Mouse (Mus musculus) liver, adult 2 months (tissue): Measurements from ENCODE around the gene Taok3. TPM values are rescaled to one million over a fixed set of nuclear protein-coding genes. Genes with fewer than 3 reads are reported as not detected.

Source experiments
- DNase-seq: peaks from one replicate; pipeline ENCODE4 v3.0.0-alpha.2; 2011; ENCODE audit warnings: low read depth, low spot score; ENCODE audit errors: extremely low read depth
- H3K27ac ChIP-seq: fragments of 200-500 bp; replicated peaks from 2 replicates; pipeline ENCODE4 v1.5.1; 2012; ENCODE audit warnings: low read depth, mild to moderate bottlenecking, control low read depth, inconsistent platforms, low read length; ENCODE audit not compliant: insufficient read depth
- H3K27me3 ChIP-seq: fragments of 200-500 bp; 2 replicates; pipeline ENCODE4 v1.6.1; 2012; ENCODE audit warnings: mild to moderate bottlenecking, moderate library complexity, low read length, inconsistent platforms; ENCODE audit not compliant: control insufficient read depth, insufficient read depth
- H3K36me3 ChIP-seq: fragments of 200-500 bp; 2 replicates; pipeline ENCODE4 v1.6.1; 2012; ENCODE audit warnings: low read length, inconsistent platforms; ENCODE audit not compliant: control insufficient read depth, insufficient read depth
- H3K4me1 ChIP-seq: fragments of 200-500 bp; 2 replicates; pipeline ENCODE4 v1.6.1; 2011; ENCODE audit warnings: low read length; ENCODE audit not compliant: control insufficient read depth, insufficient read depth
- H3K4me3 ChIP-seq: fragments of 200-500 bp; 2 replicates; pipeline ENCODE4 v1.5.1; 2011; ENCODE audit warnings: low read depth, mild to moderate bottlenecking, control low read depth, low read length, moderate library complexity; ENCODE audit not compliant: insufficient read depth
- H3K79me2 ChIP-seq: fragments of 200-500 bp; 2 replicates; pipeline ENCODE4 v1.6.1; 2012; ENCODE audit warnings: inconsistent platforms, mild to moderate bottlenecking, low read length, moderate library complexity; ENCODE audit not compliant: control insufficient read depth, insufficient read depth
- H3K9ac ChIP-seq: fragments of 200-500 bp; 2 replicates; pipeline ENCODE4 v1.6.1; 2012; ENCODE audit warnings: low read depth, mild to moderate bottlenecking, control low read depth, inconsistent platforms, low read length
- CTCF ChIP-seq: fragments of 200-500 bp; IDR thresholded peaks from 2 replicates; pipeline ENCODE4 v1.5.1; 2011; ENCODE audit warnings: low read depth, low read length, control low read depth
- POLR2A ChIP-seq: fragments of 200-500 bp; IDR thresholded peaks from 2 replicates; pipeline ENCODE4 v1.6.1; 2011; ENCODE audit warnings: low read length, control low read depth; ENCODE audit not compliant: insufficient read depth; ENCODE audit errors: extremely low read depth
- WGBS: fragments of 180-500 bp; shearing (Covaris S2); methylation state at CpG from one replicate; pipeline ENCODE4 v1.1.7; 2018; 5-methylcytosine and 5-hydroxymethylcytosine counted together
- polyA plus RNA-seq: library from polyadenylated mRNA; depleted of rRNA; stranded (reverse); fragments of >200 nt; gene quantifications from 2 replicates; pipeline ENCODE4 v1.2.3, GENCODE M21; 2012
- total RNA-seq: library from RNA; depleted of rRNA; stranded (reverse); fragments of >200 nt; gene quantifications from 2 replicates; pipeline ENCODE4 v1.2.3, GENCODE M21; 2014

The Taok3 gene
- total and polyA plus RNA-seq, 2 experiments = 16.2 to 23.0 TPM

GRCm38 (mm10) chr5:117302899-117303298, 183.0 kb downstream of the Taok3 start:
- no peak for DNase-seq

GRCm38 (mm10) chr5:117303691-117304579, 184.0 kb downstream of the Taok3 start:
- DNase-seq = no peak
- Histone ChIP-seq H3K27ac (no peak overlapping the region), H3K36me3 (no peaks in the 10 kb centered on the region), H3K79me2 (no peaks in the 10 kb centered on the region), H3K27me3 (no peaks in the 10 kb centered on the region), H3K9ac (no peak overlapping the region), H3K4me1 (peaks cover 1% of the 10 kb centered on the region; the same call in 1 of the 2 replicates), H3K4me3 (no peak overlapping the region)
- 77% methylated on average over 18 of the region's 18 CpGs for WGBS
- no peak for TF ChIP-seq POLR2A
- TF ChIP-seq CTCF = no peak

More at GRCm38 (mm10) chr5:117302899-117303298, 183.0 kb downstream of the Taok3 start:
- 18% methylated on average over 3 of the region's 3 CpGs for WGBS
- peaks cover 1% of the 10 kb centered on the region; the same call in 1 of the 2 replicates for H3K4me1 ChIP-seq
- no peak overlapping the region for H3K9ac ChIP-seq
- no peak for TF ChIP-seq POLR2A
- no peak for TF ChIP-seq CTCF
- no peaks in the 10 kb centered on the region for H3K79me2 ChIP-seq
- no peak overlapping the region for H3K27ac ChIP-seq
- H3K36me3 ChIP-seq = no peaks in the 10 kb centered on the region
- no peaks in the 10 kb centered on the region for H3K27me3 ChIP-seq
- H3K4me3 ChIP-seq = no peak overlapping the region

GRCm38 (mm10) chr5:117304947-117305346, 185.0 kb downstream of the Taok3 start:
- Histone ChIP-seq H3K9ac (no peak overlapping the region), H3K36me3 (no peaks in the 10 kb centered on the region), H3K4me1 (peaks cover 1% of the 10 kb centered on the region; the same call in 1 of the 2 replicates), H3K27ac (no peak overlapping the region), H3K4me3 (no peak overlapping the region), H3K79me2 (no peaks in the 10 kb centered on the region), H3K27me3 (no peaks in the 10 kb centered on the region)
- 51% methylated on average over 7 of the region's 7 CpGs for whole genome bisulfite sequencing
- peak; percentile 59 for DNase-seq
- TF ChIP-seq CTCF (peak; percentile 75), POLR2A (no peak)

GRCm38 (mm10) chr5:117305754-117306153, 185.8 kb downstream of the Taok3 start:
- DNase-seq = no peak
- Histone ChIP-seq H3K27ac (no peak overlapping the region), H3K9ac (no peak overlapping the region), H3K36me3 (no peaks in the 10 kb centered on the region), H3K79me2 (no peaks in the 10 kb centered on the region), H3K4me1 (peaks cover 1% of the 10 kb centered on the region; the same call in 1 of the 2 replicates), H3K4me3 (no peak overlapping the region), H3K27me3 (no peaks in the 10 kb centered on the region)
- TF ChIP-seq POLR2A (no peak), CTCF (no peak)
- WGBS = 87% methylated on average over 5 of the region's 5 CpGs

- 93% methylated on average over 2 of the region's 2 CpGs for WGBS
- Histone ChIP-seq H3K9ac (no peak overlapping the region), H3K4me1 (peaks cover 1% of the 10 kb centered on the region; the same call in 1 of the 2 replicates), H3K4me3 (no peak overlapping the region), H3K27ac (no peak overlapping the region), H3K36me3 (no peaks in the 10 kb centered on the region), H3K27me3 (no peaks in the 10 kb centered on the region), H3K79me2 (no peaks in the 10 kb centered on the region)
- TF ChIP-seq CTCF (no peak), POLR2A (no peak)
- no peak for DNase-seq
These were observed 186.9 kb downstream of the Taok3 start for GRCm38 (mm10) chr5:117306826-117307225.

GRCm38 (mm10) chr5:117307699-117308098, 187.8 kb downstream of the Taok3 start:
- Histone ChIP-seq H3K27me3 (no peaks in the 10 kb centered on the region), H3K4me1 (peaks cover 1% of the 10 kb centered on the region; the same call in 1 of the 2 replicates), H3K36me3 (no peaks in the 10 kb centered on the region), H3K4me3 (no peak overlapping the region), H3K9ac (no peak overlapping the region), H3K27ac (no peak overlapping the region), H3K79me2 (no peaks in the 10 kb centered on the region)
- TF ChIP-seq CTCF (peak; percentile 97), POLR2A (no peak)
- WGBS = 24% methylated on average over 11 of the region's 11 CpGs
- DNase-seq = peak; percentile 56
